Mouse (Mus musculus): ENCODE data around the gene Fis1. TPM values are rescaled to one million over a fixed set of nuclear protein-coding genes. Genes with fewer than 3 reads are reported as not detected.
A peak's percentile ranks its signal among the peaks of the same experiment; 100 is the strongest.
"Not testable (repeated sequence)": the region's sequence is repeated elsewhere in the genome, so short reads cannot be mapped to it uniquely, and the experiment has no call there.

Fis1 gene
- polyA plus RNA-seq, 1 experiment from 2014 or later = 280 TPM

GRCm38 (mm10) chr5:136922830-136923229 lies 30.2 kb upstream of the Fis1 start:
- in situ Hi-C loops (cut with MboI; ENCODE audit: low pct_unique_long_range_greater_than_20kb) = loop anchor here (5.0 kb wide), 1 partner anchor 49 kb away; no protein-coding TSS in a partner anchor
- CTCF ChIA-PET = interaction anchor here (1.6 kb wide), 1 partner anchor 13 kb away, joined by 4 read pairs; no protein-coding TSS in a partner anchor
- ATAC-seq (no peak), DNase-seq (ENCODE audit: low read depth, low spot score) (no peak)
- TF ChIP-seq CTCF (IDR thresholded peaks at IDR 0.05) = no peak
- POLR2A ChIA-PET = no interaction called here
- no peaks in the 10 kb centered on the region for H3K27me3 ChIP-seq

- DNase-seq (ENCODE audit: low read depth, low spot score) (no peak), ATAC-seq (no peak)
- H3K27me3 ChIP-seq = no peaks in the 10 kb centered on the region
- POLR2A ChIA-PET = no interaction called here
- TF ChIP-seq CTCF (IDR thresholded peaks at IDR 0.05) = no peak
- in situ Hi-C loops (cut with MboI; ENCODE audit: low pct_unique_long_range_greater_than_20kb) = loop anchor here (5.0 kb wide), 1 partner anchor 48 kb away; no protein-coding TSS in a partner anchor
- CTCF ChIA-PET = no interaction called here
These were observed 29.2 kb upstream of the Fis1 start for GRCm38 (mm10) chr5:136923751-136924478.

GRCm38 (mm10) chr5:136929073-136929472 lies 24.0 kb upstream of the Fis1 start:
- ATAC-seq (no peak), DNase-seq (ENCODE audit: low read depth, low spot score) (peak; percentile 44)
- ChIA-PET CTCF (interaction anchor here (0.8 to 6.1 kb wide), 7 partner anchors 18 to 64 kb away, joined by 3 to 32 read pairs (median 4); partner anchors contain the start of gene Cldn15), POLR2A (interaction anchor here (1.1 kb wide), 1 partner anchor 41 kb away, joined by 3 read pairs; no protein-coding TSS in a partner anchor)
- TF ChIP-seq CTCF (IDR thresholded peaks at IDR 0.05) = no peak
- in situ Hi-C loops (cut with MboI; ENCODE audit: low pct_unique_long_range_greater_than_20kb) = loop anchor here (5.0 kb wide), 1 partner anchor 183 kb away; no protein-coding TSS in a partner anchor
- H3K27me3 ChIP-seq = no peaks in the 10 kb centered on the region

GRCm38 (mm10) chr5:136931896-136932295 lies 21.2 kb upstream of the Fis1 start:
- ChIA-PET CTCF (interaction anchor here (6.1 kb wide), 1 partner anchor 38 kb away, joined by 32 read pairs; no protein-coding TSS in a partner anchor), POLR2A (interaction anchor here (1.5 kb wide), 1 partner anchor 22 kb away, joined by 3 read pairs; the partner anchor contains the start of gene Fis1)
- no peak for DNase-seq (ENCODE audit: low read depth, low spot score)
- H3K27me3 ChIP-seq = no peaks in the 10 kb centered on the region
- no peak for TF ChIP-seq CTCF (IDR thresholded peaks at IDR 0.05)
- no peak for ATAC-seq
- in situ Hi-C loops (cut with MboI; ENCODE audit: low pct_unique_long_range_greater_than_20kb) = no loop called here

- ATAC-seq (no peak), DNase-seq (ENCODE audit: low read depth, low spot score) (no peak)
- ChIA-PET POLR2A (no interaction called here), CTCF (interaction anchor here (1.6 kb wide), 1 partner anchor 9 kb away, joined by 4 read pairs; no protein-coding TSS in a partner anchor)
- no peak for TF ChIP-seq CTCF (IDR thresholded peaks at IDR 0.05)
- no peaks in the 10 kb centered on the region for H3K27me3 ChIP-seq
- in situ Hi-C loops (cut with MboI; ENCODE audit: low pct_unique_long_range_greater_than_20kb) = no loop called here
These were observed 20.1 kb upstream of the Fis1 start for GRCm38 (mm10) chr5:136932956-136933355.

- CTCF ChIA-PET = interaction anchor here (1.6 kb wide), 1 partner anchor 8 kb away, joined by 4 read pairs; no protein-coding TSS in a partner anchor
- in situ Hi-C loops (cut with MboI; ENCODE audit: low pct_unique_long_range_greater_than_20kb) = no loop called here
- TF ChIP-seq CTCF (IDR thresholded peaks at IDR 0.05) = no peak
These were observed 19.1 kb upstream of the Fis1 start for GRCm38 (mm10) chr5:136933930-136934329.

GRCm38 (mm10) chr5:136935905-136936695 lies 17.0 kb upstream of the Fis1 start:
- DNase-seq (ENCODE audit: low read depth, low spot score) = no peak
- no peak for ATAC-seq
- in situ Hi-C loops (cut with MboI; ENCODE audit: low pct_unique_long_range_greater_than_20kb) = no loop called here
- H3K27me3 ChIP-seq = no peaks in the 10 kb centered on the region
- POLR2A ChIA-PET = no interaction called here
- CTCF ChIA-PET = interaction anchor here (0.6 to 2.4 kb wide), 5 partner anchors 14 to 42 kb away, joined by 4 to 13 read pairs (median 6); partner anchors contain the start of gene Fis1
- TF ChIP-seq CTCF (IDR thresholded peaks at IDR 0.05) = peak; percentile 77

More at GRCm38 (mm10) chr5:136933930-136934329, 19.1 kb upstream of the Fis1 start:
- ATAC-seq = no peak
- POLR2A ChIA-PET = interaction anchor here (1.1 kb wide), 1 partner anchor 14 kb away, joined by 4 read pairs; no protein-coding TSS in a partner anchor
- DNase-seq (ENCODE audit: low read depth, low spot score) = no peak
- H3K27me3 ChIP-seq = no peaks in the 10 kb centered on the region

- ChIA-PET POLR2A (no interaction called here), CTCF (interaction anchor here (1.3 to 2.4 kb wide), 3 partner anchors 14 to 26 kb away, joined by 4 to 13 read pairs (median 6); partner anchors contain the start of gene Fis1)
- no peaks in the 10 kb centered on the region for H3K27me3 ChIP-seq
- no peak for DNase-seq (ENCODE audit: low read depth, low spot score)
- ATAC-seq = no peak
- in situ Hi-C loops (cut with MboI; ENCODE audit: low pct_unique_long_range_greater_than_20kb) = no loop called here
- TF ChIP-seq CTCF (IDR thresholded peaks at IDR 0.05) = no peak
These were observed 16.3 kb upstream of the Fis1 start for GRCm38 (mm10) chr5:136936750-136937149.

GRCm38 (mm10) chr5:136937621-136938020 lies 15.5 kb upstream of the Fis1 start:
- in situ Hi-C loops (cut with MboI; ENCODE audit: low pct_unique_long_range_greater_than_20kb) = no loop called here
- no peak for TF ChIP-seq CTCF (IDR thresholded peaks at IDR 0.05)
- ChIA-PET POLR2A (no interaction called here), CTCF (interaction anchor here (2.4 kb wide), 1 partner anchor 15 kb away, joined by 13 read pairs; the partner anchor contains the start of gene Fis1)
- H3K27me3 ChIP-seq = no peaks in the 10 kb centered on the region
- ATAC-seq = no peak
- DNase-seq (ENCODE audit: low read depth, low spot score) = no peak

GRCm38 (mm10) chr5:136939284-136939683 lies 13.8 kb upstream of the Fis1 start:
- no peaks in the 10 kb centered on the region for H3K27me3 ChIP-seq
- CTCF ChIA-PET = no interaction called here
- ATAC-seq (no peak), DNase-seq (ENCODE audit: low read depth, low spot score) (no peak)
- in situ Hi-C loops (cut with MboI; ENCODE audit: low pct_unique_long_range_greater_than_20kb) = no loop called here
- POLR2A ChIA-PET = no interaction called here
- peak; percentile 60 for TF ChIP-seq CTCF (IDR thresholded peaks at IDR 0.05)

GRCm38 (mm10) chr5:136940029-136940428 lies 13.0 kb upstream of the Fis1 start:
- ATAC-seq; CTCF ChIA-PET; H3K27me3 ChIP-seq; POLR2A ChIA-PET; DNase-seq (ENCODE audit: low read depth, low spot score); in situ Hi-C loops (cut with MboI; ENCODE audit: low pct_unique_long_range_greater_than_20kb): not testable (repeated sequence)
